Mouse (Mus musculus) limb, embryonic 11.5 days (tissue): ENCODE data around the gene Aldh3b1. TPM values are rescaled to one million over a fixed set of nuclear protein-coding genes. Genes with fewer than 3 reads are reported as not detected.
"Not testable (repeated sequence)": the region's sequence is repeated elsewhere in the genome, so short reads cannot be mapped to it uniquely, and the experiment has no call there.

ENCODE experiments used
- ATAC-seq: fragments of 200-750 bp; cut with Nextera tagmentation; 2 replicates; pipeline ENCODE4 v1.8.0; 2017; ENCODE audit warnings: low read depth; ENCODE audit not compliant: insufficient number of reproducible peaks, low FRiP score, low TSS enrichment
- DNase-seq: peaks from one replicate; pipeline ENCODE4 v3.0.0-alpha.2; 2015; ENCODE audit warnings: low spot score
- H3K27ac ChIP-seq: fragments of 300-500 bp; sonication (generic); replicated peaks from 2 replicates; pipeline ENCODE4 v1.5.1; 2014; ENCODE audit warnings: low read depth, mild to moderate bottlenecking, low read length
- H3K27me3 ChIP-seq: fragments of 300-500 bp; sonication (generic); 2 replicates; pipeline ENCODE4 v1.6.1; 2014; ENCODE audit warnings: mild to moderate bottlenecking, low read length, mixed read lengths; ENCODE audit not compliant: control insufficient read depth, insufficient read depth
- H3K36me3 ChIP-seq: fragments of 300-500 bp; sonication (generic); 2 replicates; pipeline ENCODE4 v1.6.1; 2014; ENCODE audit warnings: mild to moderate bottlenecking, low read length, moderate library complexity, mixed read lengths; ENCODE audit not compliant: control insufficient read depth, insufficient read depth
- H3K4me1 ChIP-seq: fragments of 300-500 bp; sonication (generic); 2 replicates; pipeline ENCODE4 v1.6.1; 2014; ENCODE audit warnings: low read length, mixed read lengths; ENCODE audit not compliant: control insufficient read depth, insufficient read depth
- H3K4me2 ChIP-seq: fragments of 300-500 bp; sonication (generic); 2 replicates; pipeline ENCODE4 v1.6.1; 2014; ENCODE audit warnings: low read depth, mild to moderate bottlenecking, moderate library complexity; ENCODE audit not compliant: severe bottlenecking
- H3K4me3 ChIP-seq: fragments of 300-500 bp; sonication (generic); 2 replicates; pipeline ENCODE4 v1.5.1; 2014; ENCODE audit warnings: low read depth, low read length
- H3K9ac ChIP-seq: fragments of 300-500 bp; sonication (generic); 2 replicates; pipeline ENCODE4 v1.6.1; 2014; ENCODE audit warnings: mild to moderate bottlenecking, low read length
- H3K9me3 ChIP-seq: fragments of 300-500 bp; sonication (generic); 2 replicates; pipeline ENCODE4 v1.6.1; 2016; ENCODE audit warnings: low read length; ENCODE audit not compliant: control insufficient read depth
- WGBS: fragments of 180-500 bp; shearing (Covaris S2); extraction: QIAGEN DNeasy Blood & Tissue Kit; methylation state at CpG from one replicate; pipeline ENCODE4 v1.1.7; 2014; 5-methylcytosine and 5-hydroxymethylcytosine counted together
- polyA plus RNA-seq: library from polyadenylated mRNA; unstranded; fragments of >200 nt; fragmentation: Nextera tagmentation; extraction: Ambion mirVana; gene quantifications from 2 replicates; pipeline ENCODE4 v1.2.1, GENCODE M21; 2014

Aldh3b1 gene
- 0.47 and 0.67 TPM in 2 replicates for polyA plus RNA-seq

- DNase-seq, result no peak
- Histone ChIP-seq H3K4me1 (no peaks in the 10 kb centered on the region), H3K9me3 (no peaks in the 10 kb centered on the region), H3K4me2 (no peak within 1 kb of the TSS), H3K9ac (no peak within 1 kb of the TSS), H3K4me3 (no peak within 1 kb of the TSS), H3K36me3 (no peaks in the 10 kb centered on the region), H3K27ac (no peak within 1 kb of the TSS), H3K27me3 (no peaks in the 10 kb centered on the region)
- 72% methylated on average over 12 of the region's 12 CpGs for WGBS
- ATAC-seq, result no peak
Observed at GRCm38 (mm10) chr19:3929211-3929941, at the start of gene Aldh3b1. Gene Aldh3b1, minus strand, starts transcription at chr19:3929808.

GRCm38 (mm10) chr19:3975866-3976265, 46.3 kb upstream of the Aldh3b1 start:
- 69% methylated on average over 2 of the region's 2 CpGs for WGBS
- no peak for ATAC-seq
- no peak for DNase-seq

GRCm38 (mm10) chr19:3974608-3975007, 45.0 kb upstream of the Aldh3b1 start:
- not testable (repeated sequence) for ATAC-seq, H3K4me1 ChIP-seq, H3K36me3 ChIP-seq, H3K4me2 ChIP-seq, H3K4me3 ChIP-seq, H3K27me3 ChIP-seq, H3K9me3 ChIP-seq, DNase-seq, H3K27ac ChIP-seq, H3K9ac ChIP-seq
- 86% methylated on average over 6 of the region's 6 CpGs for WGBS

More at GRCm38 (mm10) chr19:3975866-3976265, 46.3 kb upstream of the Aldh3b1 start:
- no peaks in the 10 kb centered on the region for H3K36me3 ChIP-seq
- no peaks in the 10 kb centered on the region for H3K27me3 ChIP-seq
- no peak overlapping the region for H3K27ac ChIP-seq
- H3K4me1 ChIP-seq, result 0 out of 2 replicates have a peak, but pooled peaks cover 2% of the 10 kb centered on the region
- no peaks in the 10 kb centered on the region for H3K9me3 ChIP-seq
- H3K9ac ChIP-seq, result no peak overlapping the region
- no peak overlapping the region for H3K4me3 ChIP-seq
- no peak overlapping the region for H3K4me2 ChIP-seq

DNA sequence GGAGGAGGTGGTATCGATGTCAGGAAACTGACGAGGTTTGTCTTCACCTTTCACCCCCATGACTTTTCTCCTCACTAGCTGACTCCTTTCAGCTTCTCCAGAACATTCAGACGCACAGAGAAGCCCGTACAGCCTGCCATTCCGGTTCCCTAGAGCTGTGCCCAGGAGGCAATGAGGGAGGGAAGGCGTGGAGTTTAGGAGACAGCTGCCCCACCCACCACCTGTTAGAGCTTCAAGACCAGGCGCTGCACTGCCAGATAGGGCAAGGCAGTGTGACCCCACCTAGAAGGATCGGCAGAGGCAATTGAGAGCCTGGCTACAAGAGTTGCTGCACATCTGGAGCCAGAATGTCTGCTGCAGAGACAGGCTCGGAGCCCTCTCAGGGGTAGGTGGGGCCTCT, 42.6 kb upstream of the Aldh3b1 start, which contains the start of gene Aldh3b2:
Gene Aldh3b2 (plus strand): TSS at position 100 of the 400 bp plus-strand sequence.
- Histone ChIP-seq H3K36me3 (no peaks in the 10 kb centered on the region), H3K27ac (no peak within 1 kb of the TSS), H3K4me1 (0 out of 2 replicates have a peak, but pooled peaks cover 2% of the 10 kb centered on the region), H3K9me3 (no peaks in the 10 kb centered on the region), H3K9ac (no peak within 1 kb of the TSS), H3K27me3 (no peaks in the 10 kb centered on the region), H3K4me3 (no peak within 1 kb of the TSS), H3K4me2 (no peak within 1 kb of the TSS)
- DNase-seq, result peak; percentile 47
- no peak for ATAC-seq
- 25% methylated on average over 9 of the region's 9 CpGs for WGBS

DNA sequence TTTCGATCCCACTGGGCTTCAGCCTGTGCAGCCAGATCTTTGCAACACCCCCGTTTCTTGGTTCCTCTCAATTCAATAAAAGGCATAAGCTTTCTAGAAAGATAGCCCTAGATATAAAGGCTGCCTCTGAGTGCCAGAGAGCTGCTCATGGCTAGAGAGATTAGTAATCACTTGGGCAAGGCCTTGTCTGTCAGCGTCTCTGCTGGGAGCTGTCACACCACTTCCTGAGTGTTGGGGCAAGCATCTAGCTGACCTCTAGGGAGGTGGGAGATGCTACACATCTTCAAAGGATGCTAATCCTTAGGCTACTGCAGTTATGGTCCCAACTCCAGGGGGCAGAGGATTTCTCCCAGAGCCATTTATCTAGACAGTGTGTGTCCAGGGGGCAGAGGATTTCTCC, 37.6 kb upstream of the Aldh3b1 start:
- Histone ChIP-seq H3K9ac (no peak overlapping the region), H3K4me1 (0 out of 2 replicates have a peak, but pooled peaks cover under 1% of the 10 kb centered on the region), H3K9me3 (no peaks in the 10 kb centered on the region), H3K4me3 (no peak overlapping the region), H3K27ac (no peak overlapping the region), H3K4me2 (no peak overlapping the region), H3K27me3 (no peaks in the 10 kb centered on the region), H3K36me3 (no peaks in the 10 kb centered on the region)
- WGBS, result 57% methylated on average over 3 of the region's 3 CpGs
- no peak for ATAC-seq
- no peak for DNase-seq

- Histone ChIP-seq H3K9ac (no peak overlapping the region), H3K4me3 (no peak overlapping the region), H3K4me1 (no peaks in the 10 kb centered on the region), H3K27me3 (no peaks in the 10 kb centered on the region), H3K4me2 (no peak overlapping the region), H3K27ac (no peak overlapping the region), H3K36me3 (no peaks in the 10 kb centered on the region), H3K9me3 (no peaks in the 10 kb centered on the region)
- ATAC-seq (no peak), DNase-seq (no peak)
- 73% methylated on average over 11 of the region's 11 CpGs for WGBS
Observed at GRCm38 (mm10) chr19:3966330-3967075, 36.9 kb upstream of the Aldh3b1 start.

DNA sequence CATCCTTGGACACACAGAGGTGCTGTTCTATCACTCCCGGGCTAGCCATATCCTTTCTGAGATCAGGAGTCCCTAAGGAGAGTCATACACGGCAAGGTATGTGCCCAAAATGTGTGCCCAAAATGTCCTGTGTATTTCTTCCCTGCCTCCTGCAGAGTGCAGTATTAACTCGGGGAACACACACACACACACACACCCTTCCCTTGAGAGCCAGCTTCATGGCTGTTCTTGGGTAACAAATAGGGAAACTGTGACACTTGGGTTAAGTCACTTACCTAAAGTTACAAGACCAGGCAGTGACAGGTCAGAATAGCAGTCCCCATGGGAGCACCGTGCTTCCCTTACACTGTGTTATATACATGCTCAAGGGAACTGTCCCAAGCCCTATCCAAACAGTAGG, 34.4 kb upstream of the Aldh3b1 start:
- H3K27ac ChIP-seq, result no peak overlapping the region
- ATAC-seq, result no peak
- H3K4me2 ChIP-seq, result no peak overlapping the region
- H3K4me1 ChIP-seq, result no peaks in the 10 kb centered on the region
- H3K9me3 ChIP-seq, result no peaks in the 10 kb centered on the region
- H3K27me3 ChIP-seq, result no peaks in the 10 kb centered on the region
- H3K4me3 ChIP-seq, result no peak overlapping the region
- no peaks in the 10 kb centered on the region for H3K36me3 ChIP-seq
- WGBS, result 77% methylated on average over 4 of the region's 4 CpGs
- DNase-seq, result no peak
- no peak overlapping the region for H3K9ac ChIP-seq

DNA sequence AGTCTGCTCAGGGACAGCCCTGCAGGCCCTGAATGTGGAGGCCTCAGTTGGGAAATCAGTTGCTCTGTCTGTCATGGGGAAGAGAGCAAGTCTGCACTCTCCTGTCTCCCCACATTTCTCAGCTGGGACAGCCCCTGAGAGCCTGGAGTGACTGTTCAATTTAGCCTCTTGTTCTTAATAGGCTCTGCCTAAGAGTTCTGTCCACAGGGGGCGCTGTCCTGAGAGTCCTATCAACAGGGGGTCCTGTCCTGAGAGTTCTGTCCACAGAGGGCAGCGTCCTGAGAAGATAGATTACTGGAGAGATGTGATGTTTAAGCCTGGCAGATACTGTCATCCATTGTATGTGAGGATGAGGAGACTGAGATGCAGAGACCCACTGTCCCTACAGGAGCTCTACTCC, 32.9 kb upstream of the Aldh3b1 start:
- H3K36me3 ChIP-seq, result no peaks in the 10 kb centered on the region
- H3K27ac ChIP-seq, result no peak overlapping the region
- H3K4me2 ChIP-seq, result no peak overlapping the region
- H3K9me3 ChIP-seq, result no peaks in the 10 kb centered on the region
- no peaks in the 10 kb centered on the region for H3K4me1 ChIP-seq
- H3K4me3 ChIP-seq, result no peak overlapping the region
- 20% methylated on average over 2 of the region's 2 CpGs for WGBS
- H3K9ac ChIP-seq, result no peak overlapping the region
- ATAC-seq (no peak), DNase-seq (no peak)
- H3K27me3 ChIP-seq, result no peaks in the 10 kb centered on the region
